Mouse (Mus musculus): ENCODE measurements at regions not wholly inside any gene's neighbourhood (a gene's known extent, or its start where the extent isn't known, plus 50 kb on each side); places are given as distances from the start of the nearest gene placed in this dataset.

GRCm38 (mm10) chr6:51015735-51016134 lies 361.5 kb upstream of the Npvf start:
- TF ChIP-seq CTCF (IDR thresholded peaks at IDR 0.05; ENCODE audit: insufficient read depth, low read depth, low read length) (no peak), POLR2A (IDR thresholded peaks at IDR 0.05; ENCODE audit: insufficient read depth, low read depth, low read length) (no peak)
